In the genomic region with DNA sequence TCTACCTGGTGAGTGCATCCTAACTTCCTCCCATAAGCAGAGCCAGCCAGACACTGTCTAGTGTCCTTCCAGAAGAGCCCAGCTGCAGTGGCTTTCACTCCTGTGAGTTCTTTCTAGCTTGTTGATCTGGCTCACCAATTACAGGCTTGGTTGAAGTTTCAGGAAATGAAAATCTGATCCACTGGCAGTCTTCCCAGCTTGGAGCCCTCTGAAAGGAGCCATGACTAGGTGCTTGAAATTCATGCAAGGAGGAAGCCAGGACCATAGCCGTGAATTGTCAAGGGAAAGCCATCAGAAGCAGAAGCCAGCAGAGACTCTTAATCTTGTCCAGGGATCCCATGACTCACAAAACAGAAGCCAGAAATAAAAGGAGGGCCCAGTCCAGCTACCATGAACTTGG, we compare ENCODE assay signal across 9 mouse cellular contexts. TPM values are rescaled to one million over a fixed set of nuclear protein-coding genes. Genes with fewer than 3 reads are reported as not detected.
DNase-seq lines count a peak whose midpoint lies in the region; ATAC-seq lines count a peak whose summit lies in the region.
"Had no signal": no experiment of that assay in that cellular context is flagged by ENCODE, and none has a peak within 500 bp of the region (broad histone marks: within the 10 kb centered on the region; RNA-seq: fewer than 3 reads in every experiment).

No protein-coding gene starts in this region.

- intact Hi-C loops in left cerebral cortex, postnatal 4 days (cut with DNase I) = no loop called here

- no peak overlapping the region for H3K9ac ChIP-seq in embryonic facial prominence, embryonic 14.5 days (ENCODE audit: low read depth, low read length)
- no peak overlapping the region for H3K9ac ChIP-seq in forebrain, embryonic 15.5 days (replicated peaks)
- H3K9ac ChIP-seq: liver, embryonic 13.5 days had no signal

- DNase-seq in embryonic facial prominence, embryonic 14.5 days (ENCODE audit: low spot score) = peak; percentile 80
- no peak for DNase-seq in embryonic facial prominence, embryonic 10.5 days (ENCODE audit: low spot score)
- DNase-seq in 3T3-L1 (ENCODE audit: low read depth, low spot score) = peak; percentile 72
- DNase-seq in gastrocnemius, postnatal 25 days = peak; percentile 22
- DNase-seq in left cerebral cortex, postnatal 4 days = peak; percentile 50
- no peak for DNase-seq in adrenal gland, adult 2 months
- DNase-seq in spleen, adult 18-20 months = no peak
- DNase-seq: liver, embryonic 13.5 days had no signal

- H3K36me3 ChIP-seq in embryonic facial prominence, embryonic 14.5 days (ENCODE audit: control insufficient read depth, insufficient read depth, low read length) = no peaks in the 10 kb centered on the region
- H3K36me3 ChIP-seq in embryonic facial prominence, embryonic 10.5 days (replicated peaks) = no peaks in the 10 kb centered on the region
- no peaks in the 10 kb centered on the region for H3K36me3 ChIP-seq in forebrain, embryonic 15.5 days
- H3K36me3 ChIP-seq: liver, embryonic 13.5 days had no signal

- ATAC-seq in embryonic facial prominence, embryonic 14.5 days (ENCODE audit: low read depth) = no peak
- no peak for ATAC-seq in forebrain, embryonic 15.5 days (replicated peaks)

- no peak overlapping the region for H3K27ac ChIP-seq in embryonic facial prominence, embryonic 14.5 days (replicated peaks; ENCODE audit: low read depth, low read length)
- no peak overlapping the region for H3K27ac ChIP-seq in embryonic facial prominence, embryonic 10.5 days (replicated peaks)
- H3K27ac ChIP-seq in forebrain, embryonic 15.5 days (replicated peaks) = no peak overlapping the region
- H3K27ac ChIP-seq: liver, embryonic 13.5 days had no signal

- no peaks in the 10 kb centered on the region for H3K4me1 ChIP-seq in embryonic facial prominence, embryonic 14.5 days (ENCODE audit: control insufficient read depth, insufficient read depth, low read length)
- H3K4me1 ChIP-seq in embryonic facial prominence, embryonic 10.5 days = no peaks in the 10 kb centered on the region
- H3K4me1 ChIP-seq in forebrain, embryonic 15.5 days = no peaks in the 10 kb centered on the region

- H3K9me3 ChIP-seq in embryonic facial prominence, embryonic 14.5 days (ENCODE audit: control insufficient read depth, low read length) = no peaks in the 10 kb centered on the region
- no peaks in the 10 kb centered on the region for H3K9me3 ChIP-seq in embryonic facial prominence, embryonic 10.5 days
- no peaks in the 10 kb centered on the region for H3K9me3 ChIP-seq in forebrain, embryonic 15.5 days
- H3K9me3 ChIP-seq: liver, embryonic 13.5 days had no signal

- no peaks in the 10 kb centered on the region for H3K27me3 ChIP-seq in embryonic facial prominence, embryonic 14.5 days (replicated peaks; ENCODE audit: control insufficient read depth, insufficient read depth, low read length)
- peaks cover 3% of the 10 kb centered on the region; the same call in 1 of the 2 replicates for H3K27me3 ChIP-seq in embryonic facial prominence, embryonic 10.5 days (replicated peaks; ENCODE audit: low read depth, poor library complexity, severe bottlenecking)
- no peaks in the 10 kb centered on the region for H3K27me3 ChIP-seq in forebrain, embryonic 15.5 days
- H3K27me3 ChIP-seq: liver, embryonic 13.5 days had no signal

- 46% methylated on average over 1 of the region's 1 CpGs for WGBS in embryonic facial prominence, embryonic 14.5 days
- WGBS in embryonic facial prominence, embryonic 10.5 days = 83% methylated on average over 1 of the region's 1 CpGs
- WGBS in forebrain, embryonic 15.5 days = 67% methylated on average over 1 of the region's 1 CpGs

- H3K4me2 ChIP-seq in embryonic facial prominence, embryonic 14.5 days (ENCODE audit: low read depth, low read length) = no peak overlapping the region
- no peak overlapping the region for H3K4me2 ChIP-seq in forebrain, embryonic 15.5 days (replicated peaks)
- H3K4me2 ChIP-seq: liver, embryonic 13.5 days had no signal

- no peak overlapping the region for H3K4me3 ChIP-seq in embryonic facial prominence, embryonic 14.5 days (ENCODE audit: low read depth, low read length)
- no peak overlapping the region for H3K4me3 ChIP-seq in embryonic facial prominence, embryonic 10.5 days
- no peak overlapping the region for H3K4me3 ChIP-seq in forebrain, embryonic 15.5 days
- H3K4me3 ChIP-seq: liver, embryonic 13.5 days had no signal

RNA-seq across cellular contexts. Expression of a gene that starts 8.7 kb away (rescaled TPM):
- 2.5 and 2.8 TPM in 2 replicates for polyA plus RNA-seq in embryonic facial prominence, embryonic 14.5 days (2014; fragmentation: Nextera tagmentation; extraction: Ambion mirVana)
- polyA plus RNA-seq in embryonic facial prominence, embryonic 10.5 days (2016; fragmentation: Nextera tagmentation; extraction: Ambion mirVana) = 0.55 and 0.60 TPM in 2 replicates
- total RNA-seq in gastrocnemius, postnatal 25 days (2021) = not detected
- not detected for total RNA-seq in left cerebral cortex, postnatal 4 days (2021)
- under 1 TPM in 1 of 2 experiments, not detected in 1; 0.37 TPM for total RNA-seq in adrenal gland, adult 2 months (2021)
- polyA plus RNA-seq in adrenal gland, adult 2 months (2012; rRNA removed) = 0.29 TPM in 1 of 2 replicates, not detected in the other
- not detected in 2 replicates for polyA plus RNA-seq in forebrain, embryonic 15.5 days (2015; fragmentation: Nextera tagmentation; extraction: Ambion mirVana)

Comparison
In these comparisons a context has a peak if more than half of its experiments do, and no peak if none do; other contexts are left out.
1. DNase-seq: peak in embryonic facial prominence, embryonic 14.5 days (single experiment), 3T3-L1 (single experiment), gastrocnemius, postnatal 25 days (single experiment) and left cerebral cortex, postnatal 4 days (single experiment); none in embryonic facial prominence, embryonic 10.5 days (single experiment), adrenal gland, adult 2 months (single experiment) and spleen, adult 18-20 months (0 of 2).